Mouse (Mus musculus) stomach, embryonic 16.5 days (tissue): Measurements from ENCODE around the gene Gm10944. TPM values are rescaled to one million over a fixed set of nuclear protein-coding genes. Genes with fewer than 3 reads are reported as not detected.

Experiments
- ATAC-seq: fragments of 200-750 bp; cut with Nextera tagmentation; 2 replicates; pipeline ENCODE4 v1.8.0; 2017; ENCODE audit warnings: moderate number of reproducible peaks, moderate TSS enrichment; ENCODE audit not compliant: insufficient read depth, low FRiP score
- H3K27ac ChIP-seq: fragments of 300-500 bp; sonication (generic); 2 replicates; pipeline ENCODE4 v1.5.1; 2014; ENCODE audit warnings: low read length
- H3K27me3 ChIP-seq: fragments of 300-500 bp; sonication (generic); 2 replicates; pipeline ENCODE4 v1.6.1; 2014; ENCODE audit warnings: low read length, control low read depth, mixed read lengths; ENCODE audit not compliant: control insufficient read depth, insufficient read depth
- H3K36me3 ChIP-seq: fragments of 300-500 bp; sonication (generic); 2 replicates; pipeline ENCODE4 v1.6.1; 2014; ENCODE audit warnings: low read length; ENCODE audit not compliant: control insufficient read depth, insufficient read depth
- H3K4me1 ChIP-seq: fragments of 300-500 bp; sonication (generic); 2 replicates; pipeline ENCODE4 v1.6.1; 2014; ENCODE audit warnings: low read length, control low read depth, mixed read lengths; ENCODE audit not compliant: control insufficient read depth, insufficient read depth
- H3K4me2 ChIP-seq: fragments of 300-500 bp; sonication (generic); 2 replicates; pipeline ENCODE4 v1.6.1; 2014; ENCODE audit warnings: low read depth, low read length, mixed read lengths
- H3K4me3 ChIP-seq: fragments of 300-500 bp; sonication (generic); replicated peaks from 2 replicates; pipeline ENCODE4 v1.5.1; 2014; ENCODE audit warnings: mild to moderate bottlenecking, low read length
- H3K9ac ChIP-seq: fragments of 300-500 bp; sonication (generic); 2 replicates; pipeline ENCODE4 v1.6.1; 2014; ENCODE audit warnings: low read length
- H3K9me3 ChIP-seq: fragments of 300-500 bp; sonication (generic); replicated peaks from 2 replicates; pipeline ENCODE4 v1.6.1; 2016; ENCODE audit warnings: low read length, control low read depth; ENCODE audit not compliant: control insufficient read depth
- WGBS: fragments of 180-500 bp; shearing (Covaris S2); extraction: QIAGEN DNeasy Blood & Tissue Kit; methylation state at CpG from one replicate; pipeline ENCODE4 v1.1.7; 2014; 5-methylcytosine and 5-hydroxymethylcytosine counted together
- polyA plus RNA-seq: library from polyadenylated mRNA; unstranded; fragments of >200 nt; fragmentation: Nextera tagmentation; extraction: Ambion mirVana; gene quantifications from 2 replicates; pipeline ENCODE4 v1.2.1, GENCODE M21; 2015

The Gm10944 gene
- polyA plus RNA-seq, 1 experiment from 2014 or later = not detected

DNA sequence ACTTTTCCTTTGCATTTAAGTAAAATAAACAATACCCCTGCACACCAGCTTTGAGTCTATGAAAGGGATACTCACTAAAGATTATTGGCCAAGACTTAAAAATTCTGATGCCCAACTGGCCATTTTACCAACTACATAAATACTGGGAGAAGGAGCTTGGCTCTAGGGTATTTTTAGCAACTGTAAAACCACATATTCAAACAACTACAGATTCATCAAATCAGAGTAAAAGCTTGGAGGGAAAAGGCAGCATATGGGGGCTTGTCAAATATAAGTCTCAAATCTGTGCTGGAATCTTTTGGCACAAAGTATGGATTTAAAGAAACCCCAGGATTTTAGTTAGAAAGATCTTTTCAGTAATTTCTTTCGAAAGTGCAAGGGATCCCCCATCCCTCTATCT is 20.2 kb downstream of the Gm10944 start:
- Histone ChIP-seq H3K4me1 (no peaks in the 10 kb centered on the region), H3K27ac (no peak overlapping the region), H3K4me2 (no peak overlapping the region), H3K36me3 (no peaks in the 10 kb centered on the region), H3K4me3 (no peak overlapping the region), H3K9ac (no peak overlapping the region), H3K9me3 (no peaks in the 10 kb centered on the region), H3K27me3 (no peaks in the 10 kb centered on the region)
- WGBS = 89% methylated on average over 1 of the region's 1 CpGs
- no peak for ATAC-seq

DNA sequence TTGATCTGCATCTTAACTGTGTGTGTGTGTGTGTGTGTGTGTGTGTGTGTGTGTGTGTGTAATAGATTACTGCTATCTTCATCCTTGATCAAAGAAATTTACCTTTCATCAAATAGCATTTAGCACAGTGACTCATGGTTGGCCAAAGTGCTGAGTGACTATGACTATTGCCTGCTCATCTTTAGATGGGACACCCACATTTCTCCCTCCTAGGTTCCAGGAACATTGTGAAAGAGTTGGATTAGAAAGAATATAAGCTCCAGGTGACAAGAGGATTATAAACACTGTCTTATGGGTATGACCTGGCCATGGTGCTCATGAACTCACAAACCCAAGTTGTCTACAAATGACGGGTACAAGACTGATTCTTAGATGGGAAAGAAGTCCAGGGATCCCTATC is 26.9 kb downstream of the Gm10944 start:
- Histone ChIP-seq H3K4me1 (no peaks in the 10 kb centered on the region), H3K27ac (no peak overlapping the region), H3K9me3 (no peaks in the 10 kb centered on the region), H3K27me3 (no peaks in the 10 kb centered on the region), H3K36me3 (no peaks in the 10 kb centered on the region), H3K4me3 (no peak overlapping the region), H3K4me2 (no peak overlapping the region), H3K9ac (no peak overlapping the region)
- WGBS = 75% methylated on average over 1 of the region's 1 CpGs
- no peak for ATAC-seq

- H3K9me3 ChIP-seq = no peaks in the 10 kb centered on the region
- H3K27ac ChIP-seq = no peak overlapping the region
- 86% methylated on average over 2 of the region's 2 CpGs for WGBS
- no peak overlapping the region for H3K4me2 ChIP-seq
- H3K27me3 ChIP-seq = no peaks in the 10 kb centered on the region
- no peaks in the 10 kb centered on the region for H3K4me1 ChIP-seq
- no peak overlapping the region for H3K4me3 ChIP-seq
- no peaks in the 10 kb centered on the region for H3K36me3 ChIP-seq
- H3K9ac ChIP-seq = no peak overlapping the region
- ATAC-seq = no peak
Measured at GRCm38 (mm10) chr10:10710359-10710758, 29.2 kb downstream of the Gm10944 start.

DNA sequence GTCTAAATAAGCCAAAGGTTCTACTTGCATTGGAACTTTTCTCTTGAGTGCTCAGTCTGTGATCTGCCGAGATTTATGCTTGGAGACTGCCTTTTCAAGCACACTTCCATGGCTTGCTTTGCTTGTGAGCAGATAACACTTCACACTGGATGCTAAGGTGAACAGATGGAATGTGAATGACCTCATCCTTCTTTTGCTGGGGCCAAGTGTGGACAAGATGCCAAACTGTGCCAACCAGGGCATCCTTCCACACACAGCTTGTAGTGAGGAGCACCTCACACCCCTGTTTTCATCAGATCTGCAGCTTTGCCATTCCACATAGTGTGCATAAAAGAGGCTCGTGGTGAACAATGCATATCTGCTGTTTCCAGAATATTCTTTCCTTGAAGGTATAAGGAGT is 29.7 kb downstream of the Gm10944 start:
- no peak for ATAC-seq
- 74% methylated on average over 2 of the region's 2 CpGs for WGBS

GRCm38 (mm10) chr10:10726501-10726900 is 45.4 kb downstream of the Gm10944 start:
- 79% methylated on average over 3 of the region's 3 CpGs for WGBS
- Histone ChIP-seq H3K27ac (no peak overlapping the region), H3K36me3 (no peaks in the 10 kb centered on the region), H3K27me3 (no peaks in the 10 kb centered on the region), H3K9ac (no peak overlapping the region), H3K4me1 (no peaks in the 10 kb centered on the region), H3K4me2 (no peak overlapping the region), H3K4me3 (no peak overlapping the region), H3K9me3 (no peaks in the 10 kb centered on the region)
- no peak for ATAC-seq

More for the DNA sequence above, 29.7 kb downstream of the Gm10944 start:
- Histone ChIP-seq H3K4me2 (no peak overlapping the region), H3K27ac (no peak overlapping the region), H3K4me3 (no peak overlapping the region), H3K9me3 (no peaks in the 10 kb centered on the region), H3K36me3 (no peaks in the 10 kb centered on the region), H3K27me3 (no peaks in the 10 kb centered on the region), H3K4me1 (no peaks in the 10 kb centered on the region), H3K9ac (no peak overlapping the region)

Other genes with a start within 250 kb of the Gm10944 start
- gene Adgb, start 209.0 kb upstream of the Gm10944 start, polyA plus RNA-seq = 0.17 and 0.48 TPM in 2 replicates
- 27.8 and 30.5 TPM in 2 replicates for gene Rab32, start 123.1 kb upstream of the Gm10944 start, polyA plus RNA-seq